Mouse (Mus musculus): ENCODE data around the gene Hist1h1c.

DNA sequence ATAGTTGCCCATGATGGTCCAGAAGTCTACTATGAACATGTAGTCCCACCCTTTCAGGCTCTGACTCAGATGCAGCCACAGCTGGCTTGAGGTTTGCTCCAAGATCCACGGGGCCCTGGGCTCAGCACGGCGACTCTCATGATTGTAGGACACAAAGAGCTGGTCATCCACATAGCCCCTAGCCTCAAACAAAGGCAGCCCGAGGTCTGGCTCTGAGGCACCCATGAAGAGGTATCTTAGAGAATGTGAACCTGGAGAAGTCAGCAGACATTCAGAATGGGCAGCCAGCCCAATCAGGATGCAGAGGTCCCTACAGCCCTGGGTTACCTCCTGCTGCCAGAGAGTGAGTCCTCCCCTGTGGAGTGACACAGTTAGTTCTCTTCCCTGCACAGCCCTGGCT, 30.6 kb upstream of the Hist1h1c start:
- TF ChIP-seq EP300 (IDR thresholded peaks at IDR 0.05; ENCODE audit: insufficient read depth, low read depth, low read length) (no peak), CTCF (IDR thresholded peaks at IDR 0.05; ENCODE audit: low read depth, low read length) (no peak), POLR2A (IDR thresholded peaks at IDR 0.05; ENCODE audit: insufficient read depth, low read length) (no peak)
